Mouse (Mus musculus): Measurements from ENCODE around the gene Rassf8. TPM values are rescaled to one million over a fixed set of nuclear protein-coding genes. Genes with fewer than 3 reads are reported as not detected.

Rassf8 gene
- 5.3 TPM for polyA plus RNA-seq (2015; fragmentation: Illumina TruSeq; extraction: RNeasy Lipid Tissue Mini Kit (QIAGEN cat#74804); ENCODE audit: insufficient read depth, low read depth, low replicate concordance)

DNA sequence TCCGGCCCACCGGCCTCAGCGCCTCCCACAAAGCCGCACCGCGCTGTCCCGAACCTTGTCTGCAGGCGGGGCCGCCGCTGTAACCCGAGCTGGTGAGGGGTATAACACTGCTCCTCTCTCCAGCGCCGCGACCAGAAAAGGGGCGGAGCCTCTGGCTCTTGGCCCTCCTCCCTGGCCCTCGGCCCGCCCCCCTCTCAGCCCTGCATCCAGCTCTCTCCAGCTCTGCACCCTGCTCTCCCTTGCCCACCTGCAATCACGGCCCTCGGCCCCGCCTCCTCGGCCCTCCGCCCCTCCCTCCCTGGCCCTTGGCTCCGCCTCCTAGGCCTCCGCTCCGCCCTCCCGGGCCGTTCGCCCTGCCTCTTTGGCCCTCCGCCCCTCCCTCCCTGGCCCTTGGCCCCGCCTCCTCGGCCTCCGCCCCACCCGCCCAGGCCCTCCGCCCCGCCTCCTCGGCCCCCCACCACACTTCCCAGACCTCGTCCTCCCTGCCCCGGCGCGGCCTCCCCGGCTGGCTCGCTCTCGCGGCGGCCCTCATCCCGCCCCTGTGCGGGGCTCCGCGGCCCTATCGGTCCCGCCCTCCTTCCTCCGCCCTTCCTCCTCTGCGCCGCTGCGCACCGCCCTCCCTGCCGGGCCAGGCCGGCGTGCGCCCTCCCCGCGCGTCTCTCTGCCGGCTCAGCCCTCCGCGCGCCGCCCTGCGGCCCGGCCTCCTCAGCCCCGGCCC, at the start of gene Rassf8:
Rassf8 (plus strand) TSS at position 617 of the 718 bp plus-strand sequence.

DNA sequence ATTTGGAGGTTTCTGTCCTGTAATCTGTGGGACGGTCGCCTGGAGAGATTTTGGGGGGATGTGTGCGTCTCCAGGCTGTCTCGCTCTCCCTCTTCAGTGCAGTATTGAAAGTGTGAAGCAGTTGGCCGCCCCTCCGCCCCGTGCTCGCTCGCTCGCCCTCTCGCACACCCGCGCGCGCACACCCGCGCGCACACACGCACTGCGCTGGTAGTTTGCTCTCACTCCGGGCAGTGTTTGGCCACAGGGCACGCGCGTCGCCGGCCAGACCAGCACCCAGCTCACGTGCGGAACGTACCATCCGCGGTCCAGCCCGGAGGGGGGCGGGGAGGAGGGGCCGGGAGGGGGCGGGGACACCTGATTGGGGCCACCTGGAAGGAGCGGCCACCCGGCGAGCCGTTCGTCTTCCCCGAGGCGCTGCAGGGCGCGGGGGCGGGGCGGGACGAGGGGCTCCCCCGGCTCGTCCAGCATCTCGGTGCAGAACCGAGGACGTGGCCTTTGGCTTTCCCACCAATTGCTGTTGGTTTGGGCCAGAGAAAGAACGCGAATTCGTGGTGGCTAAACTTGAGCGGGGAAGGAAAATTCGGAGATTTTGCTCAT, 118.8 kb downstream of the Rassf8 start, which contains the start of gene Bhlhe41:
Bhlhe41 (minus strand) TSS at position 270 of the 597 bp plus-strand sequence.

Other genes starting within 250 kb of the Rassf8 start
- not detected for gene Lmntd1, start 132.4 kb upstream of the Rassf8 start, polyA plus RNA-seq (2015; fragmentation: Illumina TruSeq; extraction: RNeasy Lipid Tissue Mini Kit (QIAGEN cat#74804); ENCODE audit: insufficient read depth, low read depth, low replicate concordance)
- gene Tuba3b, start 131.0 kb upstream of the Rassf8 start, polyA plus RNA-seq (2015; fragmentation: Illumina TruSeq; extraction: RNeasy Lipid Tissue Mini Kit (QIAGEN cat#74804); ENCODE audit: insufficient read depth, low read depth, low replicate concordance) = not detected
- gene Bhlhe41, start 118.8 kb downstream of the Rassf8 start, polyA plus RNA-seq (2015; fragmentation: Illumina TruSeq; extraction: RNeasy Lipid Tissue Mini Kit (QIAGEN cat#74804); ENCODE audit: insufficient read depth, low read depth, low replicate concordance) = 0.92 TPM
- gene Sspn, start 184.9 kb downstream of the Rassf8 start, polyA plus RNA-seq (2015; fragmentation: Illumina TruSeq; extraction: RNeasy Lipid Tissue Mini Kit (QIAGEN cat#74804); ENCODE audit: insufficient read depth, low read depth, low replicate concordance) = 3.0 TPM

Measured in pancreas, adult 10 weeks (tissue).